Mouse (Mus musculus) midbrain, postnatal 0 days (tissue): ENCODE data around the gene Tpst2. TPM values are rescaled to one million over a fixed set of nuclear protein-coding genes. Genes with fewer than 3 reads are reported as not detected.

Source experiments
- ATAC-seq: fragments of 200-750 bp; cut with Nextera tagmentation; 2 replicates; pipeline ENCODE4 v1.8.0; 2017; ENCODE audit warnings: moderate number of reproducible peaks, mild to moderate bottlenecking, moderate TSS enrichment, moderate library complexity; ENCODE audit not compliant: low FRiP score
- DNase-seq: peaks from one replicate; pipeline ENCODE4 v3.0.0-alpha.2; 2015; ENCODE audit warnings: low spot score
- H3K27ac ChIP-seq: fragments of 300-500 bp; sonication (generic); 2 replicates; pipeline ENCODE4 v1.5.1; 2014; ENCODE audit warnings: low read depth, mild to moderate bottlenecking, low read length, mixed read lengths
- H3K27me3 ChIP-seq: fragments of 300-500 bp; sonication (generic); 2 replicates; pipeline ENCODE4 v1.6.1; 2014; ENCODE audit warnings: low read length, control low read depth, mixed read lengths; ENCODE audit not compliant: insufficient read depth
- H3K36me3 ChIP-seq: fragments of 300-500 bp; sonication (generic); 2 replicates; pipeline ENCODE4 v1.6.1; 2014; ENCODE audit warnings: low read length, control low read depth, mixed read lengths; ENCODE audit not compliant: insufficient read depth
- H3K4me1 ChIP-seq: fragments of 300-500 bp; sonication (generic); 2 replicates; pipeline ENCODE4 v1.6.1; 2014; ENCODE audit warnings: mild to moderate bottlenecking, control low read depth, antibody characterized with exemption, low read length, mixed read lengths; ENCODE audit not compliant: insufficient read depth
- H3K4me2 ChIP-seq: fragments of 300-500 bp; sonication (generic); 2 replicates; pipeline ENCODE4 v1.6.1; 2014; ENCODE audit warnings: low read depth, mild to moderate bottlenecking, low read length, mixed read lengths; ENCODE audit not compliant: poor library complexity, severe bottlenecking
- H3K4me3 ChIP-seq: fragments of 300-500 bp; sonication (generic); 2 replicates; pipeline ENCODE4 v1.5.1; 2014; ENCODE audit warnings: low read depth, mild to moderate bottlenecking, low read length, moderate library complexity
- H3K9ac ChIP-seq: fragments of 300-500 bp; sonication (generic); replicated peaks from 2 replicates; pipeline ENCODE4 v1.6.1; 2014; ENCODE audit warnings: mild to moderate bottlenecking, low read length, moderate library complexity, mixed read lengths; ENCODE audit not compliant: poor library complexity, severe bottlenecking
- H3K9me3 ChIP-seq: fragments of 300-500 bp; sonication (generic); 2 replicates; pipeline ENCODE4 v1.6.1; 2016; ENCODE audit warnings: low read length, control low read depth
- CTCF ChIP-seq: IDR thresholded peaks from 2 replicates; pipeline ENCODE4 v1.5.1; 2016; ENCODE audit warnings: antibody characterized with exemption, mild to moderate bottlenecking
- WGBS: fragments of 180-500 bp; shearing (Covaris S2); extraction: QIAGEN DNeasy Blood & Tissue Kit; methylation state at CpG from one replicate; pipeline ENCODE4 v1.1.7; 2014; 5-methylcytosine and 5-hydroxymethylcytosine counted together
- polyA plus RNA-seq: library from polyadenylated mRNA; unstranded; fragments of >200 nt; fragmentation: Nextera tagmentation; extraction: Ambion mirVana; gene quantifications from 2 replicates; pipeline ENCODE4 v1.2.1, GENCODE M21; 2015
- total RNA-seq: library from RNA; depleted of rRNA; stranded (reverse); fragments of >200 nt; gene quantifications from 2 replicates; pipeline ENCODE4 v1.2.3, GENCODE M21; 2014

The Tpst2 gene
- total and polyA plus RNA-seq, 2 experiments from 2014 or later: 37.1 to 37.3 TPM

DNA sequence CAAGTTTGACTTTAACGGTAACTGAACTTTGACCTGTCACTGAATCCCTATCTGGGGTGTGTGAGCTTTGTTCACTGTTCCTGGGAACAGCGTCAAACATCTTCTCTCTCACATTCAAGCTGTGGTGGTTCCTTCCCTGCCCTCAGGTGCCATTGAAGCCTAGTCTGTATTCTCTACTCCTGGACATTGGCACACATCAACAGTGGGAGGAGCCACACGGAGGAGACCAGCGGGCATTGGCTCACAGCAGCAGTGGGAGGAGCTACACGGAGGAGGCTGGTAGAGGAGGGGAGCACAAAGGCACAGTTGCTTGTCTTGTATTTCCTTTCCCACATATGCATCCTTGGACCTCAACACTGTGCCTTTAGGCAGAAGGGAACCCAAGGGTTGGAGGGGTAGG, 33.5 kb upstream of the Tpst2 start:
- H3K4me3 ChIP-seq: no peak overlapping the region
- 60% methylated on average over 5 of the region's 5 CpGs for WGBS

DNA sequence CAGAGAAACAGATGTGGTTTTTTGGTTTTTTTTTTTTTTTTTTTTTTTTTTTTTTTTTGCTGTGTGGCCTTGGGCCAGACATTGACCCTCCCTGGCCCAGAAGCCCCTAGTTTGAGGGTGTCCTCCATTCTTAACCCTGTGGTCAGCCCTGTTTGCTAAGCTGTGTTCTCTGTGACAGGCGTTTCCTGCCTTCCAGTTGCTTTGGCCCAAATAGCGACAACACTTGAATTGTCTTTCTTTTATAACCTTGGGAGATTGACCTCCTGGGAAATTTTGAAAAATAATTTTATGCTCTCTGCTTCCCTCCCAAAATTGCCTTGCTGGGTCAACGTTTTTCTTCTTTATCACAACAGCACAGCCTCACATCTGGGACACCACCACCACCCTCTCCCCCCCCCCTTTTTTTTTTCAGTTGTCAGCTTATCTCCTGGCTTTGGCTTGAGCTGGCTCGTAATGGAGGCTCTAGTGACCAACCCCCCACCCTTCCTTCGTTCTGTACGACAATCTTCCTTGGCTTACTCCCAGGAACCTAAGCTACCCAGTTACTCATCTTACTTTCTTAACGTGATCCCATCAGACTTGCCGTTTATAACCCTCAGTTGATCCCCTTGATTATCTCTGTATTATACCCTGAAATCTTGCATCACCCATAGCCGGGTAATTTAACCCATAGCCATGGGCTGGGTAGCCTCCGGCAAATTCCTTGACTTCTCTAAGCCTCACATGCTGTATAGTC, 32.8 kb upstream of the Tpst2 start:
- H3K4me3 ChIP-seq: no peak overlapping the region
- H3K9me3 ChIP-seq: no peaks in the 10 kb centered on the region
- 61% methylated on average over 10 of the region's 10 CpGs for WGBS
- no peak overlapping the region for H3K9ac ChIP-seq
- no peak for ATAC-seq
- no peaks in the 10 kb centered on the region for H3K36me3 ChIP-seq
- no peak for DNase-seq
- H3K27ac ChIP-seq: no peak overlapping the region
- no peak overlapping the region for H3K4me2 ChIP-seq
- H3K27me3 ChIP-seq: no peaks in the 10 kb centered on the region
- no peaks in the 10 kb centered on the region for H3K4me1 ChIP-seq
- TF ChIP-seq CTCF: no peak

More for the DNA sequence above, 33.5 kb upstream of the Tpst2 start:
- H3K4me2 ChIP-seq: no peak overlapping the region
- no peaks in the 10 kb centered on the region for H3K36me3 ChIP-seq
- H3K9me3 ChIP-seq: no peaks in the 10 kb centered on the region
- no peaks in the 10 kb centered on the region for H3K4me1 ChIP-seq
- H3K9ac ChIP-seq: no peak overlapping the region
- ATAC-seq (no peak), DNase-seq (no peak)
- no peak for TF ChIP-seq CTCF
- no peaks in the 10 kb centered on the region for H3K27me3 ChIP-seq
- no peak overlapping the region for H3K27ac ChIP-seq

DNA sequence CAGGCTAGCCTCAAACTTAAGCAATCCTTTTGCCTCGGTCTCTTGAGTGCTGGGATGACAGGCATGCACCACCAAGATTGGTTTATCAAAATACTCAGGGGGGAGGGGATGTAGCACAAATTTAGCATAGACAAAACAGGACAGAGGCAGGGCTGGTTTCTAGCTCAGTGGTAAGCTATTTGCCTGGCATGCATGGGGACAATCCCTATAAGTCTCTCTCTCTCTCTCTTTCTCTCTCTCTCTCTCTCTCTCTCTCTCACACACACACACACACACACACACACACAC, 32.3 kb upstream of the Tpst2 start:
- WGBS: 57% methylated on average over 1 of the region's 1 CpGs
- TF ChIP-seq CTCF: no peak
- no peak overlapping the region for H3K4me3 ChIP-seq

DNA sequence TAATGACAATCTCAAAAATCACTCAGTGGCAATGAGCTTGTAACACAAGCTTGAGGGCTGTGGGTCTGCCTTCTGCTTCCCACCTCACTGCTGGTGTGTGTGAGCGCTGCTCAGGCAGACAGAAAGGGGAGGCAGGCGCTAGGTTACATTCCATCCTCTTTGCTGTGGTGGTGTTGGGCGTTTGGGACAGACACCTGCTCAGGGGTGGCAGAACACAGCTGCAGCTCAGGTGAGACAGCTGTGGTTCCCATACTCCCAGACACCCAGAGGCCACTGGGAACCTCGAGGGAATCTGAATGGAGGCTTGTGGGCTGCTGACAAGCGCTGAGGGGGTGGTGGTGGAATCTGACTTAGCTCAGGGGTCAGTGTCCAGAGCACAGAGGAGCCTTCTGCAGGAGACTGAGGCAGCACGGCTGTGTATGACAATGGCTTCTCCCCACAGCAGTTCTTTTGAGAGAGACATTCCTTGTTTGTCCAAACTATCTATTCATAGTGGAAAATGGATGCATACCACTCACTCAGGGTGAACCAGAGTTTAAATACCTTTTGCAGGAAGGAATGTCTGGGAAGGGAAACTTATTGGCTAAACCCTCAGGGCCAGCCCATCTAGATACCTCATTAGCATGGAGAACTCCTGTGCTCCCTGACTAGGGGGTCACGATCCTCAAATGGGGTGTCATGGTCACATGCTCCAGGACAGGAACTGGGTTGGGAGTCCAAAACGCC, 31.4 kb upstream of the Tpst2 start:
- Histone ChIP-seq H3K27ac (no peak overlapping the region), H3K9me3 (no peaks in the 10 kb centered on the region), H3K4me2 (no peak overlapping the region), H3K4me1 (no peaks in the 10 kb centered on the region), H3K27me3 (no peaks in the 10 kb centered on the region), H3K4me3 (no peak overlapping the region), H3K36me3 (no peaks in the 10 kb centered on the region), H3K9ac (no peak overlapping the region)
- TF ChIP-seq CTCF: no peak
- WGBS: 60% methylated on average over 8 of the region's 8 CpGs
- no peak for DNase-seq
- no peak for ATAC-seq

More for the DNA sequence above, 32.3 kb upstream of the Tpst2 start:
- Histone ChIP-seq H3K9ac (no peak overlapping the region), H3K36me3 (no peaks in the 10 kb centered on the region), H3K4me1 (no peaks in the 10 kb centered on the region), H3K27ac (no peak overlapping the region), H3K27me3 (no peaks in the 10 kb centered on the region), H3K9me3 (no peaks in the 10 kb centered on the region), H3K4me2 (no peak overlapping the region)
- no peak for DNase-seq
- ATAC-seq: no peak

DNA sequence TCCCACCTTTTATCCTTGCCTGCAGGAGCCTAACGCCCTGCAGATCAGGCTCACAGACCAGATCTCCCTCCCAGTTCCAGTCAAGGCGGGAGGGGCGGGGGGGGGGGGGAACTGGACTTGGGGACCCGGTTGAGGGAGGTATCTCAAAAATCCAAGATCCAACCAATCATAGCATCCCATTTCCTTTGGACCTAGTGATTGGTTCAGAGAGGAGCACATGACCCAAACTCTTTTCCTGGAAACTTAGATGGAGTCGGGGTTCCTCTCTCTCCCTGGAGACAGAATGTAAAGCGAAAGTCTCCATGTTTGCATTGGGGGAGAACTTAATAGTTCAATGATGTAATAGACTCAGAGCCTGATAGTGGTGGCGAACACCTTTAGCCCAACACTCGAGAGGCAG, 29.1 kb upstream of the Tpst2 start:
- TF ChIP-seq CTCF: no peak
- Histone ChIP-seq H3K9me3 (no peaks in the 10 kb centered on the region), H3K4me3 (no peak overlapping the region), H3K4me1 (no peaks in the 10 kb centered on the region), H3K4me2 (no peak overlapping the region), H3K27ac (no peak overlapping the region), H3K9ac (no peak overlapping the region), H3K27me3 (no peaks in the 10 kb centered on the region), H3K36me3 (no peaks in the 10 kb centered on the region)
- no peak for DNase-seq
- ATAC-seq: no peak
- WGBS: 49% methylated on average over 8 of the region's 8 CpGs

DNA sequence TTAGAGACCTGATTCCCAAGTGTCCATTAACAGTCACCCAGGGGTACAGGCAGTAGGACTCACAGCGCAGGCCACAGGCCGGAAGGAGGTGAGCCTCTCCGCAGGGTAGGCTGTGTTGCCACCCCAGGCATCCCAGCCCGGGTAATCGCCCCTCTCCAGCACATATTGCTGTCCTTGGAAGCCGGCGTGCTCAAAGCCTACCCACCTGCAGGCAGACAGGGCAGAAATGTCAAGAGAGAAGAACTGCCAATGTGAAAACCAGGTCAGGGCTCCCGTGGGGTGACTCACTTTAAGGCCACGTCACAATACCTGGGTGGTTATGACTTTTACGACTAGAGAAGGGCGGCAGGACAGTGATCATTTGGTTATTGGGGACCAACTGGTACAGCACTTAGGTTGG, 27.4 kb upstream of the Tpst2 start:
- Histone ChIP-seq H3K4me1 (no peaks in the 10 kb centered on the region), H3K4me3 (no peak overlapping the region), H3K9me3 (no peaks in the 10 kb centered on the region), H3K36me3 (no peaks in the 10 kb centered on the region), H3K9ac (no peak overlapping the region), H3K27ac (no peak overlapping the region), H3K27me3 (no peaks in the 10 kb centered on the region), H3K4me2 (no peak overlapping the region)
- DNase-seq: no peak
- no peak for ATAC-seq
- 89% methylated on average over 11 of the region's 11 CpGs for WGBS
- no peak for TF ChIP-seq CTCF
